Mouse (Mus musculus) yolk sac, embryonic 10.5 days (tissue): ENCODE results near the gene Pacsin2.

Experiments used
- DNase-seq: peaks from one replicate; pipeline ENCODE4 v3.0.0-alpha.2; 2017; ENCODE audit warnings: low spot score

Pacsin2 gene

DNA sequence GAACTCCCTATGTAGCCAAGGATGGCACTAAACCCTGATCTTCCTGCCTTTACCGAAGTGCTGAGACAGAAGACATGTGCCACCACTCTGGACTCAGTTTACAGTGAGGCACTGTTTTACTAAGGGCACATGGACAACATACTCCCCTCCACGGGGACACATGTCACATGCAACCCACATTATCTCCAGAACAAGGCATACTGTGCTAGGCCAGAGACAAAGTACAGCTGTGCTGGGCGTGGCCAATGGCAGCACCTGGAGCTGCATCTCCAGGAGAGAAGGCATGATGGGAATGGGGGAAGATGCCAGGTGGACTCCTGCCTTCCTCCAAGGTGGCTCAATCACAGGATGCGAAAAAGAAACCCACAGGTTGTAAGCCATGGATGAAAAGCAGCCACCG is 135.5 kb downstream of the Pacsin2 start:
- no peak for DNase-seq
